Mouse (Mus musculus): ENCODE measurements around the gene Pla2g4d.

Gene Pla2g4d

GRCm38 (mm10) chr2:120283550-120283949 is 5.4 kb downstream of the Pla2g4d start:
- no peak for DNase-seq (ENCODE audit: low read depth, low spot score)
- no peaks in the 10 kb centered on the region for H3K27me3 ChIP-seq (ENCODE audit: control insufficient read depth, insufficient read depth, low read length, poor library complexity, severe bottlenecking)
- no peaks in the 10 kb centered on the region for H3K36me3 ChIP-seq (ENCODE audit: control insufficient read depth, insufficient read depth, low read length, poor library complexity, severe bottlenecking)

GRCm38 (mm10) chr2:120281221-120281620 is 7.8 kb downstream of the Pla2g4d start:
- no peak for DNase-seq (ENCODE audit: low read depth, low spot score)
- no peaks in the 10 kb centered on the region for H3K36me3 ChIP-seq (ENCODE audit: control insufficient read depth, insufficient read depth, low read length, poor library complexity, severe bottlenecking)
- H3K27me3 ChIP-seq (ENCODE audit: control insufficient read depth, insufficient read depth, low read length, poor library complexity, severe bottlenecking) = no peaks in the 10 kb centered on the region; the same call in 1 of the 2 replicates

GRCm38 (mm10) chr2:120279961-120280360 is 9.0 kb downstream of the Pla2g4d start:
- peak; percentile 61 for DNase-seq (ENCODE audit: low read depth, low spot score)
- Histone ChIP-seq H3K36me3 (ENCODE audit: control insufficient read depth, insufficient read depth, low read length, poor library complexity, severe bottlenecking) (no peaks in the 10 kb centered on the region), H3K27me3 (ENCODE audit: control insufficient read depth, insufficient read depth, low read length, poor library complexity, severe bottlenecking) (no peaks in the 10 kb centered on the region; the same call in 1 of the 2 replicates)

GRCm38 (mm10) chr2:120276951-120277350 is 12.0 kb downstream of the Pla2g4d start:
- DNase-seq (ENCODE audit: low read depth, low spot score) = no peak
- Histone ChIP-seq H3K27me3 (ENCODE audit: control insufficient read depth, insufficient read depth, low read length, poor library complexity, severe bottlenecking) (no peaks in the 10 kb centered on the region; the same call in 1 of the 2 replicates), H3K36me3 (ENCODE audit: control insufficient read depth, insufficient read depth, low read length, poor library complexity, severe bottlenecking) (no peaks in the 10 kb centered on the region)

GRCm38 (mm10) chr2:120268635-120269034 is 20.4 kb downstream of the Pla2g4d start:
- DNase-seq (ENCODE audit: low read depth, low spot score) = no peak
- no peaks in the 10 kb centered on the region for H3K27me3 ChIP-seq (ENCODE audit: control insufficient read depth, insufficient read depth, low read length, poor library complexity, severe bottlenecking)
- no peaks in the 10 kb centered on the region for H3K36me3 ChIP-seq (ENCODE audit: control insufficient read depth, insufficient read depth, low read length, poor library complexity, severe bottlenecking)

- Histone ChIP-seq H3K27me3 (ENCODE audit: control insufficient read depth, insufficient read depth, low read length, poor library complexity, severe bottlenecking) (no peaks in the 10 kb centered on the region), H3K36me3 (ENCODE audit: control insufficient read depth, insufficient read depth, low read length, poor library complexity, severe bottlenecking) (no peaks in the 10 kb centered on the region)
- no peak for DNase-seq (ENCODE audit: low read depth, low spot score)
Measured at GRCm38 (mm10) chr2:120265523-120265922, 23.5 kb downstream of the Pla2g4d start.

GRCm38 (mm10) chr2:120264858-120265257 is 24.1 kb downstream of the Pla2g4d start:
- DNase-seq (ENCODE audit: low read depth, low spot score) = no peak
- no peaks in the 10 kb centered on the region for H3K36me3 ChIP-seq (ENCODE audit: control insufficient read depth, insufficient read depth, low read length, poor library complexity, severe bottlenecking)
- H3K27me3 ChIP-seq (ENCODE audit: control insufficient read depth, insufficient read depth, low read length, poor library complexity, severe bottlenecking) = no peaks in the 10 kb centered on the region

GRCm38 (mm10) chr2:120262876-120263275 is 26.1 kb downstream of the Pla2g4d start:
- no peaks in the 10 kb centered on the region for H3K36me3 ChIP-seq (ENCODE audit: control insufficient read depth, insufficient read depth, low read length, poor library complexity, severe bottlenecking)
- no peaks in the 10 kb centered on the region for H3K27me3 ChIP-seq (ENCODE audit: control insufficient read depth, insufficient read depth, low read length, poor library complexity, severe bottlenecking)
- no peak for DNase-seq (ENCODE audit: low read depth, low spot score)

GRCm38 (mm10) chr2:120261346-120261745 is 27.7 kb downstream of the Pla2g4d start:
- no peak for DNase-seq (ENCODE audit: low read depth, low spot score)
- Histone ChIP-seq H3K27me3 (ENCODE audit: control insufficient read depth, insufficient read depth, low read length, poor library complexity, severe bottlenecking) (no peaks in the 10 kb centered on the region), H3K36me3 (ENCODE audit: control insufficient read depth, insufficient read depth, low read length, poor library complexity, severe bottlenecking) (no peaks in the 10 kb centered on the region)

- no peak for DNase-seq (ENCODE audit: low read depth, low spot score)
Measured at GRCm38 (mm10) chr2:120256259-120256658, 32.7 kb downstream of the Pla2g4d start.

GRCm38 (mm10) chr2:120252644-120253043 is 36.4 kb downstream of the Pla2g4d start:
- no peaks in the 10 kb centered on the region for H3K27me3 ChIP-seq (ENCODE audit: control insufficient read depth, insufficient read depth, low read length, poor library complexity, severe bottlenecking)
- DNase-seq (ENCODE audit: low read depth, low spot score) = no peak
- no peaks in the 10 kb centered on the region for H3K36me3 ChIP-seq (ENCODE audit: control insufficient read depth, insufficient read depth, low read length, poor library complexity, severe bottlenecking)

More at GRCm38 (mm10) chr2:120256259-120256658, 32.7 kb downstream of the Pla2g4d start:
- Histone ChIP-seq H3K36me3 (ENCODE audit: control insufficient read depth, insufficient read depth, low read length, poor library complexity, severe bottlenecking) (no peaks in the 10 kb centered on the region), H3K27me3 (ENCODE audit: control insufficient read depth, insufficient read depth, low read length, poor library complexity, severe bottlenecking) (no peaks in the 10 kb centered on the region)

GRCm38 (mm10) chr2:120245421-120246016 is 43.5 kb downstream of the Pla2g4d start:
- Histone ChIP-seq H3K36me3 (ENCODE audit: control insufficient read depth, insufficient read depth, low read length, poor library complexity, severe bottlenecking) (no peaks in the 10 kb centered on the region), H3K27me3 (ENCODE audit: control insufficient read depth, insufficient read depth, low read length, poor library complexity, severe bottlenecking) (no peaks in the 10 kb centered on the region)
- no peak for DNase-seq (ENCODE audit: low read depth, low spot score)

GRCm38 (mm10) chr2:120244679-120245420 is 44.1 kb downstream of the Pla2g4d start, which contains the start of gene Pla2g4e:
Pla2g4e (minus strand) TSS chr2:120245335.
- H3K27me3 ChIP-seq (ENCODE audit: control insufficient read depth, insufficient read depth, low read length, poor library complexity, severe bottlenecking) = no peaks in the 10 kb centered on the region
- no peaks in the 10 kb centered on the region for H3K36me3 ChIP-seq (ENCODE audit: control insufficient read depth, insufficient read depth, low read length, poor library complexity, severe bottlenecking)
- DNase-seq (ENCODE audit: low read depth, low spot score) = no peak

- Histone ChIP-seq H3K27me3 (ENCODE audit: control insufficient read depth, insufficient read depth, low read length, poor library complexity, severe bottlenecking) (no peaks in the 10 kb centered on the region), H3K36me3 (ENCODE audit: control insufficient read depth, insufficient read depth, low read length, poor library complexity, severe bottlenecking) (no peaks in the 10 kb centered on the region)
- no peak for DNase-seq (ENCODE audit: low read depth, low spot score)
Measured at GRCm38 (mm10) chr2:120243995-120244394, 45.0 kb downstream of the Pla2g4d start.

GRCm38 (mm10) chr2:120242791-120243467 is 46.1 kb downstream of the Pla2g4d start:
- no peak for DNase-seq (ENCODE audit: low read depth, low spot score)
- H3K27me3 ChIP-seq (ENCODE audit: control insufficient read depth, insufficient read depth, low read length, poor library complexity, severe bottlenecking) = no peaks in the 10 kb centered on the region
- H3K36me3 ChIP-seq (ENCODE audit: control insufficient read depth, insufficient read depth, low read length, poor library complexity, severe bottlenecking) = no peaks in the 10 kb centered on the region

All from splenic B cell, adult 2 months (primary cell).